Mouse (Mus musculus) heart, postnatal 0 days (tissue): ENCODE measurements around the gene Plch2.

Experiments
- CTCF ChIP-seq: IDR thresholded peaks from 2 replicates; pipeline ENCODE4 v1.5.1; 2016; ENCODE audit warnings: antibody characterized with exemption, control low read depth, low read depth
- EP300 ChIP-seq: IDR thresholded peaks from 2 replicates; pipeline ENCODE4 v1.6.1; 2016; ENCODE audit warnings: antibody characterized with exemption, low read depth

DNA sequence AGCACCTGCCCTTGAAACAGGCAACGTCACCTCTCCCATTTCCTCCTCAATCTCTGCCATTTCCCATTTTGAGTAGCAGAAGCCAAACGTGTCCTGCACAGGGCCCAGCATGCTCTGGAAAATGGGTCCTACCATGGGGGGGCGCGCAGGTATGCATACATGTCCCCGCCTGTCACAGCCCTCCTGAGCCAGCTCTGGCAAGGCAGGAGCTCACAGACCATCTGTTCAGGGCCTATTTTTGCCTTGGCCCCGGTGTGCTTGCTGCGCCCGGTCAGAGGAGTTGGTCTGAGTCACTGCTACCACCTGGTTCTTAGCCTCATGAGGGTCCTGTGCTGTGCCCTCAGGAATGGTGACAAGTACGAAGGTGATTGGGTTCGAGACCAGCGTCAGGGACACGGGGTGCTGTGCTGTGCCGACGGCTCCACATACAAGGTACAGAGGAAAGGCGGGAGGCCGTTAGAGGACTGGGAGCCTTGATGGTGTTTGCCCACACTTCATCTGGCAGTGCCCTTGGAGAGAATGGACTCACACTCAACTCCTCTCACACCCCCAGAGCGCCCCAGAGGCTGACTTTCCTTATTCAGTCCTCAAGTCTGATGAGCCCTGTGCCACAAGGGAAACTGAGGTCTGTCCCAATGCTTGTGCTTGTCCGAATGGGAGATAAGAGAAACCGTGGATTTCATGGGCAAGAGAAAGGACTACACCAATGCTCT lies 36.3 kb upstream of the Plch2 start:
- no peak for TF ChIP-seq CTCF
- TF ChIP-seq EP300 = no peak
